Mouse (Mus musculus): ENCODE data around the gene Olfr577.

- TF ChIP-seq POLR2A (IDR thresholded peaks at IDR 0.05; ENCODE audit: extremely low read depth, insufficient read depth, low read length), result no peak
- TF ChIP-seq CTCF (IDR thresholded peaks at IDR 0.05; ENCODE audit: extremely low read depth, insufficient read depth, low read length), result no peak
Observed at GRCm38 (mm10) chr7:102927105-102927504, 48.6 kb downstream of the Olfr577 start.
